Mouse (Mus musculus) midbrain, embryonic 16.5 days (tissue): ENCODE data around the gene Pgpep1. TPM values are rescaled to one million over a fixed set of nuclear protein-coding genes. Genes with fewer than 3 reads are reported as not detected.

Experiments
- ATAC-seq: fragments of 200-750 bp; cut with Nextera tagmentation; 2 replicates; pipeline ENCODE4 v1.8.0; 2017; ENCODE audit warnings: moderate TSS enrichment
- H3K27ac ChIP-seq: fragments of 300-500 bp; sonication (generic); 2 replicates; pipeline ENCODE4 v1.5.1; 2014; ENCODE audit warnings: mild to moderate bottlenecking, low read length, mixed read lengths
- H3K27me3 ChIP-seq: fragments of 300-500 bp; sonication (generic); 2 replicates; pipeline ENCODE4 v1.6.1; 2014; ENCODE audit warnings: low read depth, low read length, mixed read lengths; ENCODE audit not compliant: control insufficient read depth, insufficient read depth
- H3K36me3 ChIP-seq: fragments of 300-500 bp; sonication (generic); 2 replicates; pipeline ENCODE4 v1.6.1; 2014; ENCODE audit warnings: mild to moderate bottlenecking, low read length, moderate library complexity, mixed read lengths; ENCODE audit not compliant: control insufficient read depth, insufficient read depth
- H3K4me1 ChIP-seq: fragments of 300-500 bp; sonication (generic); 2 replicates; pipeline ENCODE4 v1.6.1; 2014; ENCODE audit warnings: mild to moderate bottlenecking, low read length, mixed read lengths; ENCODE audit not compliant: control insufficient read depth, insufficient read depth
- H3K4me2 ChIP-seq: fragments of 300-500 bp; sonication (generic); 2 replicates; pipeline ENCODE4 v1.6.1; 2014; ENCODE audit warnings: mild to moderate bottlenecking, low read length, mixed read lengths
- H3K4me3 ChIP-seq: fragments of 300-500 bp; sonication (generic); 2 replicates; pipeline ENCODE4 v1.5.1; 2014; ENCODE audit warnings: low read depth, mild to moderate bottlenecking, low read length, moderate library complexity, mixed read lengths
- H3K9ac ChIP-seq: fragments of 300-500 bp; sonication (generic); 2 replicates; pipeline ENCODE4 v1.6.1; 2014; ENCODE audit warnings: low read depth, low read length, mixed read lengths
- H3K9me3 ChIP-seq: fragments of 300-500 bp; sonication (generic); replicated peaks from 2 replicates; pipeline ENCODE4 v1.6.1; 2014; ENCODE audit warnings: mild to moderate bottlenecking, low read length, mixed read lengths; ENCODE audit not compliant: control insufficient read depth, poor library complexity, severe bottlenecking
- WGBS: fragments of 180-500 bp; shearing (Covaris S2); extraction: QIAGEN DNeasy Blood & Tissue Kit; methylation state at CpG from one replicate; pipeline ENCODE4 v1.1.7; 2014; 5-methylcytosine and 5-hydroxymethylcytosine counted together
- polyA plus RNA-seq: library from polyadenylated mRNA; unstranded; fragments of >200 nt; fragmentation: Nextera tagmentation; extraction: Ambion mirVana; gene quantifications from 2 replicates; pipeline ENCODE4 v1.2.1, GENCODE M21; 2015

The Pgpep1 gene
- polyA plus RNA-seq, 1 experiment from 2014 or later = 69.7 TPM

- Histone ChIP-seq H3K4me3 (peak overlapping the region; percentile 39), H3K9me3 (no peaks in the 10 kb centered on the region), H3K27me3 (no peaks in the 10 kb centered on the region; the same call in 1 of the 2 replicates), H3K36me3 (peaks cover 6% of the 10 kb centered on the region; the same call in 1 of the 2 replicates), H3K4me2 (peak overlapping the region; percentile 66), H3K27ac (no peak overlapping the region; the same call in 1 of the 2 replicates), H3K9ac (peak overlapping the region; percentile 69), H3K4me1 (peaks cover 44% of the 10 kb centered on the region)
- ATAC-seq = no peak
- WGBS = 14% methylated on average over 10 of the region's 10 CpGs
These were observed 61.5 kb downstream of the Pgpep1 start for GRCm38 (mm10) chr8:70598722-70599121.

- H3K9me3 ChIP-seq = no peaks in the 10 kb centered on the region
- peak overlapping the region; percentile 39 for H3K4me3 ChIP-seq
- peaks cover 46% of the 10 kb centered on the region for H3K4me1 ChIP-seq
- WGBS = 2% methylated on average over 29 of the region's 29 CpGs
- peak overlapping the region; percentile 66 for H3K4me2 ChIP-seq
- H3K27ac ChIP-seq = peak overlapping the region; percentile 25; the same call in 1 of the 2 replicates
- H3K36me3 ChIP-seq = peaks cover 6% of the 10 kb centered on the region; the same call in 1 of the 2 replicates
- peak; percentile 15; the same call in 1 of the 2 replicates for ATAC-seq
- no peaks in the 10 kb centered on the region; the same call in 1 of the 2 replicates for H3K27me3 ChIP-seq
- H3K9ac ChIP-seq = peak overlapping the region; percentile 69
These were observed 61.9 kb downstream of the Pgpep1 start for GRCm38 (mm10) chr8:70598283-70598682.

- 6% methylated on average over 62 of the region's 68 CpGs for WGBS
These were observed 62.5 kb downstream of the Pgpep1 start for GRCm38 (mm10) chr8:70597417-70598272.

GRCm38 (mm10) chr8:70596775-70597416 is 63.3 kb downstream of the Pgpep1 start:
- Histone ChIP-seq H3K27me3 (no peaks in the 10 kb centered on the region; the same call in 1 of the 2 replicates), H3K4me2 (no peak overlapping the region), H3K27ac (no peak overlapping the region), H3K36me3 (peaks cover 7% of the 10 kb centered on the region; the same call in 1 of the 2 replicates), H3K4me1 (peaks cover 45% of the 10 kb centered on the region), H3K9me3 (no peaks in the 10 kb centered on the region), H3K9ac (peak overlapping the region; percentile 69; the same call in 1 of the 2 replicates), H3K4me3 (no peak overlapping the region)
- 88% methylated on average over 17 of the region's 17 CpGs for WGBS
- ATAC-seq = no peak

More at GRCm38 (mm10) chr8:70597417-70598272, 62.5 kb downstream of the Pgpep1 start:
- ATAC-seq = no peak
- Histone ChIP-seq H3K4me1 (peaks cover 46% of the 10 kb centered on the region), H3K9ac (peak overlapping the region; percentile 69), H3K27ac (peak overlapping the region; percentile 25; the same call in 1 of the 2 replicates), H3K36me3 (peaks cover 6% of the 10 kb centered on the region; the same call in 1 of the 2 replicates), H3K4me2 (peak overlapping the region; percentile 66), H3K4me3 (peak overlapping the region; percentile 39), H3K9me3 (no peaks in the 10 kb centered on the region), H3K27me3 (no peaks in the 10 kb centered on the region; the same call in 1 of the 2 replicates)

Other genes with a start within 250 kb of the Pgpep1 start
- 53.4 and 56.3 TPM in 2 replicates for gene Crtc1, start 220.8 kb downstream of the Pgpep1 start, polyA plus RNA-seq
- 31.0 and 32.4 TPM in 2 replicates for gene Klhl26, start 183.4 kb downstream of the Pgpep1 start, polyA plus RNA-seq
- 121 and 151 TPM in 2 replicates for gene Tmem59l, start 173.0 kb downstream of the Pgpep1 start, polyA plus RNA-seq
- gene Crlf1, start 167.2 kb downstream of the Pgpep1 start, polyA plus RNA-seq = 3.6 and 6.3 TPM in 2 replicates
- gene Rex1bd, start 153.6 kb downstream of the Pgpep1 start, polyA plus RNA-seq = 163 and 185 TPM in 2 replicates
- gene Uba52, start 149.6 kb downstream of the Pgpep1 start, polyA plus RNA-seq = 584 and 621 TPM in 2 replicates
- gene Fkbp8, start 132.7 kb downstream of the Pgpep1 start, polyA plus RNA-seq = 406 and 425 TPM in 2 replicates
- gene Kxd1, start 132.4 kb downstream of the Pgpep1 start, polyA plus RNA-seq = 43.1 and 43.3 TPM in 2 replicates
- 16.7 and 19.2 TPM in 2 replicates for gene Ell, start 120.9 kb downstream of the Pgpep1 start, polyA plus RNA-seq
- gene Isyna1, start 66.0 kb downstream of the Pgpep1 start, polyA plus RNA-seq = 155 and 171 TPM in 2 replicates
- 151 and 173 TPM in 2 replicates for gene Ssbp4, start 51.5 kb downstream of the Pgpep1 start, polyA plus RNA-seq
- gene Lrrc25, start 44.2 kb downstream of the Pgpep1 start, polyA plus RNA-seq = 0.64 and 0.97 TPM in 2 replicates
- gene Gdf15, start 27.9 kb downstream of the Pgpep1 start, polyA plus RNA-seq = 0.35 and 0.39 TPM in 2 replicates
- gene Lsm4, start 12.9 kb upstream of the Pgpep1 start, polyA plus RNA-seq = 137 and 143 TPM in 2 replicates
- 60.4 and 67.9 TPM in 2 replicates for gene Jund, start 38.6 kb upstream of the Pgpep1 start, polyA plus RNA-seq
- 0.06 TPM in 1 of 2 replicates, not detected in the other for gene Iqcn, start 43.1 kb upstream of the Pgpep1 start, polyA plus RNA-seq
- gene Gm3336, start 58.2 kb upstream of the Pgpep1 start, polyA plus RNA-seq = not detected in 2 replicates
- 0.11 and 0.23 TPM in 2 replicates for gene Pde4c, start 63.3 kb upstream of the Pgpep1 start, polyA plus RNA-seq
- gene Rab3a, start 94.3 kb upstream of the Pgpep1 start, polyA plus RNA-seq = 477 and 573 TPM in 2 replicates
- 34.8 and 35.7 TPM in 2 replicates for gene Mpv17l2, start 100.6 kb upstream of the Pgpep1 start, polyA plus RNA-seq
- gene Pik3r2, start 116.3 kb upstream of the Pgpep1 start, polyA plus RNA-seq = 107 and 112 TPM in 2 replicates
- gene Mast3, start 144.7 kb upstream of the Pgpep1 start, polyA plus RNA-seq = 21.1 and 23.2 TPM in 2 replicates
- 0.08 and 0.19 TPM in 2 replicates for gene Il12rb1, start 148.1 kb upstream of the Pgpep1 start, polyA plus RNA-seq
- 6.7 and 8.1 TPM in 2 replicates for gene Arrdc2, start 179.3 kb upstream of the Pgpep1 start, polyA plus RNA-seq
- gene Kcnn1, start 202.9 kb upstream of the Pgpep1 start, polyA plus RNA-seq = 15.4 and 16.1 TPM in 2 replicates
- 167 and 182 TPM in 2 replicates for gene Ccdc124, start 213.5 kb upstream of the Pgpep1 start, polyA plus RNA-seq
- gene Slc5a5, start 232.4 kb upstream of the Pgpep1 start, polyA plus RNA-seq = 1.7 and 1.9 TPM in 2 replicates
- 1,781 and 1,796 TPM in 2 replicates for gene Rpl18a, start 237.0 kb upstream of the Pgpep1 start, polyA plus RNA-seq
- 59.7 and 65.0 TPM in 2 replicates for gene Map1s, start 245.5 kb upstream of the Pgpep1 start, polyA plus RNA-seq